Mouse (Mus musculus) right cerebral cortex, postnatal 10 days (tissue): ENCODE results near the gene Galntl6.
"Not testable (repeated sequence)": the region's sequence is repeated elsewhere in the genome, so short reads cannot be mapped to it uniquely, and the experiment has no call there.

ENCODE experiments used
- DNase-seq, 2 experiments: peaks; one replicate each; pipeline ENCODE4 v3.0.0; 2021; ENCODE audit warnings: low spot score in 2 of 2

Gene Galntl6

GRCm38 (mm10) chr8:57766471-57767065, 1145.9 kb downstream of the Galntl6 start:
- DNase-seq: no peak

- no peak for DNase-seq
These were observed 1146.6 kb downstream of the Galntl6 start for GRCm38 (mm10) chr8:57765726-57766351.

GRCm38 (mm10) chr8:57765192-57765591, 1147.2 kb downstream of the Galntl6 start:
- no peak for DNase-seq

- DNase-seq: not testable (repeated sequence)
These were observed 1149.8 kb downstream of the Galntl6 start for GRCm38 (mm10) chr8:57762622-57763021.

GRCm38 (mm10) chr8:57760921-57761320, 1151.5 kb downstream of the Galntl6 start:
- no peak for DNase-seq

GRCm38 (mm10) chr8:57758857-57759256, 1153.6 kb downstream of the Galntl6 start:
- DNase-seq: no peak

- no peak for DNase-seq
These were observed 1155.0 kb downstream of the Galntl6 start for GRCm38 (mm10) chr8:57757476-57757875.

- no peak for DNase-seq
These were observed 1158.4 kb downstream of the Galntl6 start for GRCm38 (mm10) chr8:57754066-57754465.

GRCm38 (mm10) chr8:57743636-57744035, 1168.8 kb downstream of the Galntl6 start:
- DNase-seq: no peak

GRCm38 (mm10) chr8:57741983-57742382, 1170.5 kb downstream of the Galntl6 start:
- no peak for DNase-seq

GRCm38 (mm10) chr8:57741309-57741708, 1171.1 kb downstream of the Galntl6 start:
- no peak for DNase-seq

GRCm38 (mm10) chr8:57737281-57737680, 1175.2 kb downstream of the Galntl6 start:
- DNase-seq: no peak

GRCm38 (mm10) chr8:57732795-57733194, 1179.6 kb downstream of the Galntl6 start:
- no peak for DNase-seq

GRCm38 (mm10) chr8:57731666-57732065, 1180.8 kb downstream of the Galntl6 start:
- DNase-seq: no peak

GRCm38 (mm10) chr8:57728276-57728675, 1184.2 kb downstream of the Galntl6 start:
- DNase-seq: no peak

GRCm38 (mm10) chr8:57724843-57725627, 1187.4 kb downstream of the Galntl6 start:
- no peak for DNase-seq
